Mouse (Mus musculus): ENCODE results near the gene Ap4e1.
"Not testable (repeated sequence)": the region's sequence is repeated elsewhere in the genome, so short reads cannot be mapped to it uniquely, and the experiment has no call there.

Ap4e1 gene

DNA sequence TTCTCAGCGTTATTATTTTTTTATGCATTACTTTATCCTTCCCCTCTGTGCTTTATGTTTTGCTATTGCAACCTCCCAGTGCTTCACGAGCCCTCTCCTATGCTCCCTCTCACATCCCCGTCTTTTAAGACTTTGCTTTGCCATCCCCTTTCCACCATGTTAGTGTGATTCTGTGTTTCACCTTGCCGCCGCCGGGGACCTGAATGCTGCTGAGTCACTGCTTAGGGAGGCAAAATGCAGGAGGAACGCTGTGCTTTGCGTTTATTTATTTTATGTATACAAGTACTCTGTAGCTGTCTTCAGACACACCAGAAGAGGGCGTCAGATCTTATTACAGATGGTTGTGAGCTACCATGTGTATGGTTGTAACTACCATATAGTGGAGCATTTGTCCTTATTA, 69.1 kb downstream of the Ap4e1 start:
- no peak for DNase-seq (ENCODE audit: low spot score in 2 of 2)

- DNase-seq (ENCODE audit: low spot score in 2 of 2): not testable (repeated sequence)
These were observed 70.5 kb downstream of the Ap4e1 start for GRCm38 (mm10) chr2:127079066-127079465.

GRCm38 (mm10) chr2:127079881-127080590, 71.5 kb downstream of the Ap4e1 start:
- no peak for DNase-seq (ENCODE audit: low spot score in 2 of 2)

DNA sequence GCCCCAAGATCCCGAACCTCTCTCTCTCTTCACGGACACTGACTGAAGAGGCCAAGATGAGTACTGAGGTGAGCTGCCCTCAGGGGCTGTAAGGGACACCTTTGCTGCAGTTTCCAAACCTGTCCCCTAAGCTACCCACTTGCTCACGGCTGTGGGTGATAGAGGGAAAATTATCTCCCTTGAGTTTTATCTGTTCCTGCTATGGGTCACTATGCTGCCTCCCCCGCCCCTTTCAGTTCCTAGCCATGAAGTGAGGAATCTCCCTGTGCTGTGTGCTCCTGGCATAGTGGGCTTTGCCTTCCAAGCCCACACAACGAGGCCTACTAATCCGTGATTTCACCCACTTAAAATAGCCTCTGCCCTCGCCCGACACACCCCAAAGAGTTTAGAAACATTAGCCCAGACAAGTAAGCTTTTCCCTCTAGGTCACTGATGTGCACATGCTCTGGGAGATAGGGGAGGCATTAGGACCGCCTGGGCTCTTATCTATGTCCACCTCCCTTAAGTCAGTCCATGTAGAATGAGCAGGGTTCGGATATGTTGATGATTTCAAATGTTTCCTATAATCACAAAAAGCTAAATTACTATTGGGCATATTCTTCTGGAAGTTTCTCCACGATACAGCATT, 72.2 kb downstream of the Ap4e1 start:
- DNase-seq (ENCODE audit: low spot score in 2 of 2): no peak

GRCm38 (mm10) chr2:127086235-127086634, 77.7 kb downstream of the Ap4e1 start:
- DNase-seq (ENCODE audit: low spot score in 2 of 2): no peak

DNA sequence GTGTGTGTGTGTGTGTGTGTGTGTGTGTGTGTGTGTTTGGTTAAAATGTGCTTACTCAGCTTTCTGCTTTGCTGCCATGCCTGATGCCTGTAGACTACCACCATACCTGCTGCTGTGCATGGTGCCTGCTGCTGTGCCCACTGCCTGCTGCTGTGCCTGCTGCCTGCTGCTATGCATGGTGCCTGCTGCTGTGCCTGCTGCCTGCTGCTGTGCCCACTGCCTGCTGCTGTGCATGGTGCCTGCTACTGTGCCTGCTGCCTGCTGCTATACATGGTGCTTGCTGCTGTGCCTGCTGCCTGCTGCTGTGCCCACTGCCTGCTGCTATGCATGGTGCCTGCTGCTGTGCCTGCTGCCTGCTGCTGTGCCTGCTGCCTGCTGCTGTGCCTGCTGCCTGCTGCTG, 81.6 kb downstream of the Ap4e1 start:
- DNase-seq (ENCODE audit: low spot score in 2 of 2): not testable (repeated sequence)

- DNase-seq (ENCODE audit: low spot score in 2 of 2): no peak
These were observed 83.5 kb downstream of the Ap4e1 start for GRCm38 (mm10) chr2:127092000-127092399.

DNA sequence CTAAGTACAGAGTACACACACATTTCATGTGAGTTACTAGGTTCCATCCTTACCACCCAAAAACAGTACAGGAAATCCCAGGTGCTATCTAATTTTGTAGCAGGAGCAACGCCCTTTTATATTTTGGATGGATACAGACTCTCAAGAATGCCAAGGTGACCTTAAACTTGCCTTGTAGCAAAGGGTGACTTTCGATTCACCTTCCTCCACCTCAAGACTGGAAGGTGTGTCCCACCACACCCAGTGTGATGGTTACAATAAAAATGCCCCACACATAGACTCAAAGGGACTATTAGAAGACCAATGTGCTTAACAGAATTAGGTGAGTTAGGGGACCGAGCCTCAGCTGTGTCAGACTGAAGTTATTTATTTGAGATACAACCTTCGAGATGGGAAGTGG, 100.5 kb downstream of the Ap4e1 start:
- no peak for DNase-seq (ENCODE audit: low spot score in 2 of 2)
